Comparison of ENCODE assay signal across 9 mouse cellular contexts in genomic region chr5:115415111-115416085, GRCm38 (mm10). TPM values are rescaled to one million over a fixed set of nuclear protein-coding genes. Genes with fewer than 3 reads are reported as not detected.
A peak's percentile ranks its signal among the peaks of the same experiment; 100 is the strongest.
DNase-seq lines count a peak whose midpoint lies in the region; ATAC-seq lines count a peak whose summit lies in the region.
"Had no signal": no experiment of that assay in that cellular context is flagged by ENCODE, and none has a peak within 500 bp of the region (broad histone marks: within the 10 kb centered on the region; RNA-seq: fewer than 3 reads in every experiment).

No protein-coding gene starts in this region.

- H3K9ac ChIP-seq in forebrain, embryonic 12.5 days = no peak overlapping the region; the same call in 1 of the 2 replicates
- no peak overlapping the region for H3K9ac ChIP-seq in midbrain, embryonic 15.5 days

- 61% methylated on average over 24 of the region's 24 CpGs for WGBS in forebrain, embryonic 12.5 days
- 50% methylated on average over 24 of the region's 24 CpGs for whole genome bisulfite sequencing in midbrain, embryonic 15.5 days

- DNase-seq in cerebellum, postnatal 10 days = peak; percentile 76 to 82
- no peak for DNase-seq in cerebellum, adult 8-10 months
- DNase-seq in A20 (ENCODE audit: low read depth, low spot score) = peak; percentile 55
- DNase-seq in urinary bladder, postnatal 25 days (ENCODE audit: low spot score) = no peak
- DNase-seq in layer of hippocampus, postnatal 36 days = no peak

- H3K36me3 ChIP-seq in forebrain, embryonic 12.5 days (replicated peaks) = no peaks in the 10 kb centered on the region
- no peaks in the 10 kb centered on the region for H3K36me3 ChIP-seq in midbrain, embryonic 15.5 days (replicated peaks)

- H3K9me3 ChIP-seq in forebrain, embryonic 12.5 days = peaks cover 6% of the 10 kb centered on the region; the same call in 1 of the 2 replicates
- no peaks in the 10 kb centered on the region for H3K9me3 ChIP-seq in midbrain, embryonic 15.5 days

- H3K4me3 ChIP-seq in forebrain, embryonic 12.5 days (replicated peaks) = peak overlapping the region; percentile 25
- H3K4me3 ChIP-seq in midbrain, embryonic 15.5 days = peak overlapping the region; percentile 15
- H3K4me3 ChIP-seq: megakaryocyte, embryonic 14.5 days had no signal

- H3K4me1 ChIP-seq in forebrain, embryonic 12.5 days = peaks cover 9% of the 10 kb centered on the region
- no peaks in the 10 kb centered on the region for H3K4me1 ChIP-seq in midbrain, embryonic 15.5 days

- peak overlapping the region; percentile 79 for H3K27ac ChIP-seq in forebrain, embryonic 12.5 days
- H3K27ac ChIP-seq in midbrain, embryonic 15.5 days = peak overlapping the region; percentile 45; the same call in 1 of the 2 replicates

- H3K4me2 ChIP-seq in forebrain, embryonic 12.5 days = peak overlapping the region; percentile 41
- H3K4me2 ChIP-seq in midbrain, embryonic 15.5 days = peak overlapping the region; percentile 29

- no peaks in the 10 kb centered on the region for H3K27me3 ChIP-seq in forebrain, embryonic 12.5 days
- H3K27me3 ChIP-seq in midbrain, embryonic 15.5 days (replicated peaks) = no peaks in the 10 kb centered on the region

- no peak for ATAC-seq in forebrain, embryonic 12.5 days (ENCODE audit: low FRiP score)
- ATAC-seq in midbrain, embryonic 15.5 days (replicated peaks) = no peak
- no peak for ATAC-seq in monocyte, adult 5-6 weeks (replicated peaks; ENCODE audit: insufficient number of reproducible peaks, low FRiP score, low TSS enrichment, poor library complexity, severe bottlenecking)

RNA-seq across cellular contexts. Expression of gene Msi1, which starts 14.0 kb away (rescaled TPM):
- 161 and 182 TPM in 2 replicates for polyA plus RNA-seq in forebrain, embryonic 12.5 days (2016; fragmentation: Nextera tagmentation; extraction: Ambion mirVana)
- polyA plus RNA-seq in midbrain, embryonic 15.5 days (2015; fragmentation: Nextera tagmentation; extraction: Ambion mirVana) = 65.9 and 66.3 TPM in 2 replicates
- not detected in 3 replicates for total RNA-seq in monocyte, adult 5-6 weeks (2017)
- total RNA-seq in layer of hippocampus, postnatal 36 days (2021) = 10 to 100 TPM; 52.1 to 53.0 TPM

RNA-seq across cellular contexts. Expression of gene Pla2g1b, which starts 50.7 kb away (rescaled TPM):
- not detected in 2 replicates for polyA plus RNA-seq in forebrain, embryonic 12.5 days (2016; fragmentation: Nextera tagmentation; extraction: Ambion mirVana)
- polyA plus RNA-seq in midbrain, embryonic 15.5 days (2015; fragmentation: Nextera tagmentation; extraction: Ambion mirVana) = not detected in 2 replicates
- not detected in 3 replicates for total RNA-seq in monocyte, adult 5-6 weeks (2017)
- total RNA-seq in layer of hippocampus, postnatal 36 days (2021) = not detected

Comparison
In these comparisons a context has a peak if more than half of its experiments do, and no peak if none do; other contexts are left out.
1. DNase-seq: peak in cerebellum, postnatal 10 days (2 of 2) and A20 (single experiment); none in cerebellum, adult 8-10 months (single experiment), urinary bladder, postnatal 25 days (single experiment) and layer of hippocampus, postnatal 36 days (0 of 2).
2. RNA of gene Msi1, which starts 14.0 kb away (total RNA-seq): 52.1 to 53.0 TPM in layer of hippocampus, postnatal 36 days; not detected in monocyte, adult 5-6 weeks; every median in the first group is over 10 times any median in the second.